Mouse (Mus musculus): ENCODE data around the gene Hsd3b4. TPM values are rescaled to one million over a fixed set of nuclear protein-coding genes. Genes with fewer than 3 reads are reported as not detected.
"Not testable (repeated sequence)": the region's sequence is repeated elsewhere in the genome, so short reads cannot be mapped to it uniquely, and the experiment has no call there.

Hsd3b4 gene
- polyA plus RNA-seq, 1 experiment from 2014 or later: not detected

GRCm38 (mm10) chr3:98497401-98497800, 12.9 kb downstream of the Hsd3b4 start:
- H3K4me1 ChIP-seq (ENCODE audit: control insufficient read depth, insufficient read depth, low read length); H3K9ac ChIP-seq (ENCODE audit: low read depth, low read length); H3K36me3 ChIP-seq (ENCODE audit: control insufficient read depth, insufficient read depth, low read length); H3K27ac ChIP-seq (replicated peaks; ENCODE audit: low read depth, low read length); H3K9me3 ChIP-seq (ENCODE audit: control insufficient read depth, low read length); DNase-seq (ENCODE audit: low spot score); H3K4me3 ChIP-seq (ENCODE audit: low read depth, low read length); ATAC-seq (ENCODE audit: low read depth); H3K27me3 ChIP-seq (replicated peaks; ENCODE audit: control insufficient read depth, insufficient read depth, low read length); H3K4me2 ChIP-seq (ENCODE audit: low read depth, low read length): not testable (repeated sequence)

DNA sequence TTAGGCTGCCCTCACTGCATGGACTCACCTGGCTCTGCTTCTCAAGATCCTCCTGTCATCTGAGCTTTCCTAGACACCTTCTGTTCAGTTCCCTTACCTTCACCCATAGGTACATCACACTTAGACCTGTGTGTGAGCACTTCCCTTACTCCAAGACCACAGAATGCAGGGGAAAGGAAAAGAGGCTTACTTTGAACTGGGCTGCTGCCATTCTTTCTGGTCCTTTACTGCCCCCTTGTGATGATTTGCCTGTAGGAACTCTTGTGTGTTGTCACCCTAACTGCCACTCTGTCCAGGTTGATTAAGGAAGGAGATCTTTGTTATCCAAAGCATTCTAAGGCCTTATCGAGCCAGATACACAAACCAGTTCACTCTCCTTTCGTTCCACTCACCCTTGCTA, 13.6 kb downstream of the Hsd3b4 start:
- H3K4me1 ChIP-seq (ENCODE audit: control insufficient read depth, insufficient read depth, low read length); H3K27me3 ChIP-seq (replicated peaks; ENCODE audit: control insufficient read depth, insufficient read depth, low read length); H3K27ac ChIP-seq (replicated peaks; ENCODE audit: low read depth, low read length); H3K4me3 ChIP-seq (ENCODE audit: low read depth, low read length); H3K9ac ChIP-seq (ENCODE audit: low read depth, low read length); H3K4me2 ChIP-seq (ENCODE audit: low read depth, low read length); ATAC-seq (ENCODE audit: low read depth); DNase-seq (ENCODE audit: low spot score); H3K36me3 ChIP-seq (ENCODE audit: control insufficient read depth, insufficient read depth, low read length); H3K9me3 ChIP-seq (ENCODE audit: control insufficient read depth, low read length): not testable (repeated sequence)
- no CpG with 5 or more reads among the region's 2 CpGs for WGBS

- H3K27me3 ChIP-seq (replicated peaks; ENCODE audit: control insufficient read depth, insufficient read depth, low read length); H3K4me1 ChIP-seq (ENCODE audit: control insufficient read depth, insufficient read depth, low read length); H3K36me3 ChIP-seq (ENCODE audit: control insufficient read depth, insufficient read depth, low read length); DNase-seq (ENCODE audit: low spot score); H3K4me2 ChIP-seq (ENCODE audit: low read depth, low read length); H3K4me3 ChIP-seq (ENCODE audit: low read depth, low read length); H3K9ac ChIP-seq (ENCODE audit: low read depth, low read length); H3K27ac ChIP-seq (replicated peaks; ENCODE audit: low read depth, low read length); H3K9me3 ChIP-seq (ENCODE audit: control insufficient read depth, low read length): not testable (repeated sequence)
- ATAC-seq (ENCODE audit: low read depth): peak; percentile 37; the same call in 1 of the 2 replicates
Observed at GRCm38 (mm10) chr3:98495055-98495454, 15.3 kb downstream of the Hsd3b4 start.

DNA sequence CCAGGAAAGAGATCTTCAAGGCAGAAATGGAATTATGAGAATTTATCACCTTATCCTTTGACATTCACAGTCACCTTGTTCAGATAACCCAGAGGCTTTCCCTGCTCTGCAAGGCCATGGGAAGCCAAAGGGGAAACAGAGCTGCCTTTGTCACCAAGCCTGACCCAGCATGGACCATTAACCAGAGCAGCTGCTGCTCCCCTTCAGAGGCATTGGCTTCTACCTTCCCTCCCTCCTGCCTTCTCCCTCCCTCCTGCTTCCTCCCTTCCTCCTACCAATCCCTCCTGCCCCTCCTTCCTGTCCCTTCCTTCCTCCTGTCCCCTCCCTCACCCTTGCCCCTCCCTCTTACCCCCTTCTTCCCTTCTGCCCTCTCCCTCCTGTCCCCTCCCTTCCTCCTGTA, 16.1 kb downstream of the Hsd3b4 start:
- not testable (repeated sequence) for H3K4me2 ChIP-seq (ENCODE audit: low read depth, low read length); H3K36me3 ChIP-seq (ENCODE audit: control insufficient read depth, insufficient read depth, low read length); DNase-seq (ENCODE audit: low spot score); H3K4me3 ChIP-seq (ENCODE audit: low read depth, low read length); H3K9me3 ChIP-seq (ENCODE audit: control insufficient read depth, low read length); H3K4me1 ChIP-seq (ENCODE audit: control insufficient read depth, insufficient read depth, low read length); H3K27ac ChIP-seq (replicated peaks; ENCODE audit: low read depth, low read length); H3K9ac ChIP-seq (ENCODE audit: low read depth, low read length); H3K27me3 ChIP-seq (replicated peaks; ENCODE audit: control insufficient read depth, insufficient read depth, low read length); ATAC-seq (ENCODE audit: low read depth)

DNA sequence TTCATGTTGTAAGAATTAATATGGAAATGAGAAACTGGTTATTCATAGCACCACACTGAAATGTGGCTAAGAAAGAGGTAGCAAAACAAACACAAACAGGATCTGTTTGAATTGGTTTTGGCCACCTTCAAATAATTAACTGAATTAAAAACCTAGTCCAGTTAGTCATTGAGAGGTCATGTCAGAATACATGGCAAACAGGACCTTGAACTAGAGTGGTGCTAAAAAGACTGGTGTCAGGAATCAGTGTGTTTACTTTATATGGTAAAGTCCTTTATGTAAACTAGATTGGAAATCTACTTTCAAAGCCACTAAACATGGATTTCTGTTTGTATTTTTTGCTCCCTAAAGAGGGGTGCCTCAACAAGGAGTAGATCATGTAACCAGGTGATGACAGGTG, 38.8 kb downstream of the Hsd3b4 start:
- H3K9ac ChIP-seq (ENCODE audit: low read depth, low read length); H3K27ac ChIP-seq (replicated peaks; ENCODE audit: low read depth, low read length); H3K36me3 ChIP-seq (ENCODE audit: control insufficient read depth, insufficient read depth, low read length); H3K4me1 ChIP-seq (ENCODE audit: control insufficient read depth, insufficient read depth, low read length); H3K4me3 ChIP-seq (ENCODE audit: low read depth, low read length); H3K9me3 ChIP-seq (ENCODE audit: control insufficient read depth, low read length); H3K4me2 ChIP-seq (ENCODE audit: low read depth, low read length); ATAC-seq (ENCODE audit: low read depth); DNase-seq (ENCODE audit: low spot score); H3K27me3 ChIP-seq (replicated peaks; ENCODE audit: control insufficient read depth, insufficient read depth, low read length): not testable (repeated sequence)

DNA sequence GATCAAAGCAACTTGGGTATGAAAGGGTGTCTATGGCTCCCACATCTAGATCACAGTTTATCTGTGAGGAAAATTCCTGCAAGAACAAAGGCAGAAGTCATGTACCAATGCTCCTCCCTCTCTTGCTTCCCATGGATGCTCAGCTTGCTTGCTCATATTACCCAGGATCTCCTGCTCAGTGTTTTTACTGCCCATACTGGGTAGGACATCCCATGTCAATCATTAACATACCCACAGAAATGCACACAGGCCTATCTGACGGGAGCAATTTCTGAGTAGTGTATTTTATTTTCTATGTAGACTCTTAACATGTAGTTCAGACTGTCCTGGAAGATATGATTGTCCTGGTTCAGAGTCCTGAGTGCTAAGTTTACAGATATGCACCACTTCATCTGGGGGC, 39.3 kb downstream of the Hsd3b4 start:
- H3K4me3 ChIP-seq (ENCODE audit: low read depth, low read length); H3K27ac ChIP-seq (replicated peaks; ENCODE audit: low read depth, low read length); H3K36me3 ChIP-seq (ENCODE audit: control insufficient read depth, insufficient read depth, low read length); ATAC-seq (ENCODE audit: low read depth); H3K4me1 ChIP-seq (ENCODE audit: control insufficient read depth, insufficient read depth, low read length); H3K27me3 ChIP-seq (replicated peaks; ENCODE audit: control insufficient read depth, insufficient read depth, low read length); H3K9me3 ChIP-seq (ENCODE audit: control insufficient read depth, low read length); DNase-seq (ENCODE audit: low spot score); H3K4me2 ChIP-seq (ENCODE audit: low read depth, low read length); H3K9ac ChIP-seq (ENCODE audit: low read depth, low read length): not testable (repeated sequence)
- WGBS: no CpG with 5 or more reads among the region's 1 CpGs

- not testable (repeated sequence) for H3K27me3 ChIP-seq (replicated peaks; ENCODE audit: control insufficient read depth, insufficient read depth, low read length); H3K4me2 ChIP-seq (ENCODE audit: low read depth, low read length); H3K4me3 ChIP-seq (ENCODE audit: low read depth, low read length); H3K27ac ChIP-seq (replicated peaks; ENCODE audit: low read depth, low read length); DNase-seq (ENCODE audit: low spot score); H3K36me3 ChIP-seq (ENCODE audit: control insufficient read depth, insufficient read depth, low read length); H3K4me1 ChIP-seq (ENCODE audit: control insufficient read depth, insufficient read depth, low read length); ATAC-seq (ENCODE audit: low read depth); H3K9me3 ChIP-seq (ENCODE audit: control insufficient read depth, low read length); H3K9ac ChIP-seq (ENCODE audit: low read depth, low read length)
- 29% methylated on average over 1 of the region's 2 CpGs for WGBS
Observed at GRCm38 (mm10) chr3:98469323-98469722, 41.0 kb downstream of the Hsd3b4 start.

DNA sequence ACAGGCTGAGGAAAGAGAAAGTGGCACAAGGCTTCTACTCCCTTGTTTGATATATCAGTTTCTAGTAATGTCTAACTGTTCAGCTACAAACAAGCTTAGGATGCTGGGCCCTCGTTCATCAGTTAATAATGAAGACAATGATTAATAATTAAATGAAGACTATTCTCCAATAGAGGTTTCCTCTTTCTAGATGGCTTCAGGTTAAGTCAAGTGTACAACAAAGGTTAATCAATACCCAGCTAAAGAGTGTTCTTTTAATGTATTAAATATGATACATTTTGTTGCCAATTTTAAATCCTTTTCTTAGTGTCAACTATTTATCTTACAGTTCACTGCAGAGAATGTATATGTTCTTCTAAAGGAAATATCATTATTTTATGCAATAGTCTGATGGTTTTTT, 53.3 kb downstream of the Hsd3b4 start, which contains the start of gene Gm4450:
TSS of gene Gm4450 (minus strand) at position 101 of the 400 bp plus-strand sequence.
- H3K27ac ChIP-seq (replicated peaks; ENCODE audit: low read depth, low read length); H3K9ac ChIP-seq (ENCODE audit: low read depth, low read length); DNase-seq (ENCODE audit: low spot score); H3K27me3 ChIP-seq (replicated peaks; ENCODE audit: control insufficient read depth, insufficient read depth, low read length); H3K36me3 ChIP-seq (ENCODE audit: control insufficient read depth, insufficient read depth, low read length); H3K4me2 ChIP-seq (ENCODE audit: low read depth, low read length); H3K9me3 ChIP-seq (ENCODE audit: control insufficient read depth, low read length); ATAC-seq (ENCODE audit: low read depth); H3K4me1 ChIP-seq (ENCODE audit: control insufficient read depth, insufficient read depth, low read length); H3K4me3 ChIP-seq (ENCODE audit: low read depth, low read length): not testable (repeated sequence)
- no CpG with 5 or more reads among the region's 1 CpGs for WGBS

- H3K27ac ChIP-seq (replicated peaks; ENCODE audit: low read depth, low read length); DNase-seq (ENCODE audit: low spot score); ATAC-seq (ENCODE audit: low read depth); H3K9ac ChIP-seq (ENCODE audit: low read depth, low read length); H3K36me3 ChIP-seq (ENCODE audit: control insufficient read depth, insufficient read depth, low read length); H3K4me1 ChIP-seq (ENCODE audit: control insufficient read depth, insufficient read depth, low read length); H3K4me3 ChIP-seq (ENCODE audit: low read depth, low read length); H3K27me3 ChIP-seq (replicated peaks; ENCODE audit: control insufficient read depth, insufficient read depth, low read length); H3K4me2 ChIP-seq (ENCODE audit: low read depth, low read length); H3K9me3 ChIP-seq (ENCODE audit: control insufficient read depth, low read length): not testable (repeated sequence)
- 67% methylated on average over 5 of the region's 5 CpGs for WGBS
Observed at GRCm38 (mm10) chr3:98453786-98454185, 56.5 kb downstream of the Hsd3b4 start.
